Mouse (Mus musculus): Measurements from ENCODE around the gene Sesn2. TPM values are rescaled to one million over a fixed set of nuclear protein-coding genes. Genes with fewer than 3 reads are reported as not detected.

The Sesn2 gene
- polyA plus RNA-seq, 2 experiments, result 5.9 to 6.4 TPM

DNA sequence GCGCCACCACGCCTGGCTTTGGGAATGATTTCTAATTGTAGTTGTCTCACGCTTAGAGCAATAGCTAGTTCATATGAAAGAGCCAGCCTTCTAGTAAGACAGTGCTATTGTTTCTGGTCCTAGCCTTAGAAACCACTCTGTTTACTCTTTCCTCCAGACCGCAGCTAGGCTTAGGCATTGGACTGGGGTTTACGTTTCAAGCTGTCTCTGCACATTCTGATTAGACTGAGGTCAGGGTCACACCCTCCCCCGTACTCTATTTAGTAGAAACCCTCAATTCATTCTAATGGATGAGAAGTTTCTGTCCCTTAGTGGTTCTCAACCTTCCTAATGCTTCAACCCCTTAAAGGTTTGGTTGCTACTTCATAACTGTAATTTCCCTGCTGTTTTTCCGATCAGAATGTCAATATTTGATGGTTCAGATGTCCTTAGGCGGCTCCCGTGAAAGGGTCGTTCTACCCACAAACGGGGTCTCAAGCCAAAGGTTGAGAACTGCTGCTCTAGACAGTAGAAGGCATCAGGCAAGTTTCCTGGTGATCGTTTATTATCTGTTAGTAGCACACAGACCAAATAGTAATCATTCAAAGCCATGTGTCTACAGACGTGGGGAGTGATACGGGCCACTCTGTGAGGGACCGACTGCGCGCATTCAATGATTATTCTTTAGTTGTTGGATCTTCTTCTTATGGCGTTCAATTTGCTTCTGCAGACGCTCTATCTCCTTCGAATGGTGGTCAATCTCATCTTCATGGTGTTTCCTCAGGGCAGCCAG lies 19.9 kb upstream of the Sesn2 start:
- H3K4me1 ChIP-seq (ENCODE audit: control insufficient read depth, insufficient read depth, low read length), result peaks cover 3% of the 10 kb centered on the region; the same call in 1 of the 2 replicates
- WGBS, result 93% methylated on average over 20 of the region's 20 CpGs

DNA sequence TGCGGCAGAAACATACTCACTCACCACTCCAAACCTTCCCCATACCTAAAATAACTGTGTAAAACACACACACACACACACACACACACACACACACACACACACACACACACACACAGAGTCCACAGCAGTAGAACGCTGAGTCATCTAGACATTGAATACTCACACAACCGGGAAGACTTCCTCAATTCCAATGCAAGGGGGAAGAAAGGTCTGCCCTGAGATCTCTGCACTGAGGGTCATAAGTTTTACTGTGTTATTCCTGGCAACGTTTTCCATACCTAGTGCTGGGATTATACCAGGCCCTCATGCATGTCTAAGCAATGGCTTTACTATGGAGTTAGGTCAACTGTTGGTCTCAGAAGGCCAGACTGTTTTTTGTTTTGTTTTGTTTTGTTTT lies 19.0 kb upstream of the Sesn2 start:
- WGBS, result 70% methylated on average over 4 of the region's 4 CpGs
- DNase-seq (ENCODE audit: low spot score), result no peak

More for the DNA sequence above, 19.9 kb upstream of the Sesn2 start:
- Histone ChIP-seq H3K27ac (replicated peaks; ENCODE audit: low read depth, low read length) (no peak overlapping the region), H3K27me3 (ENCODE audit: control insufficient read depth, insufficient read depth, low read length) (no peaks in the 10 kb centered on the region), H3K9me3 (ENCODE audit: control insufficient read depth, low read length) (no peaks in the 10 kb centered on the region), H3K36me3 (ENCODE audit: control insufficient read depth, insufficient read depth, low read length) (peaks cover 16% of the 10 kb centered on the region), H3K4me3 (replicated peaks; ENCODE audit: low read length) (no peak overlapping the region), H3K4me2 (replicated peaks; ENCODE audit: low read depth, low read length, severe bottlenecking) (no peak overlapping the region), H3K9ac (ENCODE audit: low read depth, low read length, severe bottlenecking) (no peak overlapping the region)
- no peak for ATAC-seq (ENCODE audit: low FRiP score, low read depth)
- no peak for DNase-seq (ENCODE audit: low spot score)
- TF ChIP-seq POLR2A (IDR thresholded peaks at IDR 0.05; ENCODE audit: borderline replicate concordance, extremely low read depth, insufficient read depth, insufficient read length), result no peak

DNA sequence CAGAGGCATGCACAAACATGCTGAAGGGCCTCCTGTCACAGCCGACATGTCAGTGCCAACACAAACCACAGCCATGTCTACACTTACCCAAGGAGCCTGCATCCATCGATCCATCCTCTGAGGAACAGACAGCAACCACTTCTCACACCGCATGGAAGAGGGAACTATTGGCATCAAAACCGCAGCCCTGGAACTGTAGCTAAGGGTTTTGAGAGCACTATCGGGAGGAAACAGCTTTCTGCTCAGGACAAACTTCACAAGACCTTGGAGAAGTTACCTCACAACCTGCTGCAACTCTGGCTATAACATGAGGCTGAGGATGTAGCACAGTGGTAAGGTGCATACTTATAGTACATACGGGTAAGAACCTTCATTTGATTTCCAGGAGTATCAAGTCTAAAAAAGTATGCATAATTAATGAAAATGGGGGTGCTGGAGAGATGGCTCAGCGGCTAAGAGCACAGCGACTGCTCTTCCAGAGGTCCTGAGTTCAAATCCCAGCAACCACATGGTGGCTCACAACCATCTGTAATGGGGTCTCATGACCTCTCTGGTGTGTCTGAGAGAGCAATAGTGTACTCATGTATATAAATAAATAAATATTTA lies 17.7 kb upstream of the Sesn2 start:
- 89% methylated on average over 8 of the region's 8 CpGs for WGBS
- H3K4me1 ChIP-seq (ENCODE audit: control insufficient read depth, insufficient read depth, low read length), result peaks cover 9% of the 10 kb centered on the region
- no peak overlapping the region for H3K4me2 ChIP-seq (replicated peaks; ENCODE audit: low read depth, low read length, severe bottlenecking)
- no peak overlapping the region for H3K4me3 ChIP-seq (replicated peaks; ENCODE audit: low read length)
- H3K27me3 ChIP-seq (ENCODE audit: control insufficient read depth, insufficient read depth, low read length), result no peaks in the 10 kb centered on the region
- no peak overlapping the region for H3K27ac ChIP-seq (replicated peaks; ENCODE audit: low read depth, low read length)
- DNase-seq (ENCODE audit: low spot score) (no peak), ATAC-seq (ENCODE audit: low FRiP score, low read depth) (no peak)
- TF ChIP-seq POLR2A (IDR thresholded peaks at IDR 0.05; ENCODE audit: borderline replicate concordance, extremely low read depth, insufficient read depth, insufficient read length), result no peak
- peaks cover 16% of the 10 kb centered on the region for H3K36me3 ChIP-seq (ENCODE audit: control insufficient read depth, insufficient read depth, low read length)
- H3K9me3 ChIP-seq (ENCODE audit: control insufficient read depth, low read length), result no peaks in the 10 kb centered on the region
- H3K9ac ChIP-seq (ENCODE audit: low read depth, low read length, severe bottlenecking), result no peak overlapping the region

More for the DNA sequence above, 19.0 kb upstream of the Sesn2 start:
- Histone ChIP-seq H3K36me3 (ENCODE audit: control insufficient read depth, insufficient read depth, low read length) (peaks cover 16% of the 10 kb centered on the region), H3K27ac (replicated peaks; ENCODE audit: low read depth, low read length) (no peak overlapping the region), H3K4me2 (replicated peaks; ENCODE audit: low read depth, low read length, severe bottlenecking) (no peak overlapping the region), H3K4me3 (replicated peaks; ENCODE audit: low read length) (no peak overlapping the region), H3K9ac (ENCODE audit: low read depth, low read length, severe bottlenecking) (no peak overlapping the region), H3K4me1 (ENCODE audit: control insufficient read depth, insufficient read depth, low read length) (peaks cover 8% of the 10 kb centered on the region), H3K27me3 (ENCODE audit: control insufficient read depth, insufficient read depth, low read length) (no peaks in the 10 kb centered on the region), H3K9me3 (ENCODE audit: control insufficient read depth, low read length) (no peaks in the 10 kb centered on the region)
- no peak for TF ChIP-seq POLR2A (IDR thresholded peaks at IDR 0.05; ENCODE audit: borderline replicate concordance, extremely low read depth, insufficient read depth, insufficient read length)
- ATAC-seq (ENCODE audit: low FRiP score, low read depth), result no peak

DNA sequence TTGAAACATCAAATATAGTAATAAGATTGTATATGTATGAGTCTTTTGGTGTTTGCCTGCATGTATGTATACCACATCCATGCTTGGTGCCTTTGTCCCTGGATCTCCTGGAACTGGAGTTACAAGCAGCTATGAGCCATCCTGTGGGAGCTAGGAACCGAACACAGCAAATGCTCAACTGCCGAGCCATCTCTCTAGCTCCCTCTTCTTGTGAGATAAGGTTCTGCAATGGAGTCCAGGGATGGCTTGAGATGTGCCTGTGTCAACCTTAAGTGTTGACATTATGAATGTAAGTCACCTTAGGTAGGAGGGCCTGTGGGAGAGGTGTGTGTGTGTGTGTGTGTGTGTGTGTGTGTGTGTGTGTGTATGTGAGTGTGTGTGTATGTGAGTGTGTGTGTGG lies 16.4 kb upstream of the Sesn2 start:
- H3K9ac ChIP-seq (ENCODE audit: low read depth, low read length, severe bottlenecking), result no peak overlapping the region
- H3K4me1 ChIP-seq (ENCODE audit: control insufficient read depth, insufficient read depth, low read length), result peaks cover 6% of the 10 kb centered on the region; the same call in 1 of the 2 replicates
- H3K4me2 ChIP-seq (replicated peaks; ENCODE audit: low read depth, low read length, severe bottlenecking), result no peak overlapping the region
- TF ChIP-seq POLR2A (IDR thresholded peaks at IDR 0.05; ENCODE audit: borderline replicate concordance, extremely low read depth, insufficient read depth, insufficient read length), result no peak
- H3K27me3 ChIP-seq (ENCODE audit: control insufficient read depth, insufficient read depth, low read length), result no peaks in the 10 kb centered on the region
- H3K4me3 ChIP-seq (replicated peaks; ENCODE audit: low read length), result no peak overlapping the region
- H3K36me3 ChIP-seq (ENCODE audit: control insufficient read depth, insufficient read depth, low read length), result peaks cover 16% of the 10 kb centered on the region
- no peak for ATAC-seq (ENCODE audit: low FRiP score, low read depth)
- no peak overlapping the region for H3K27ac ChIP-seq (replicated peaks; ENCODE audit: low read depth, low read length)
- H3K9me3 ChIP-seq (ENCODE audit: control insufficient read depth, low read length), result no peaks in the 10 kb centered on the region
- 51% methylated on average over 2 of the region's 2 CpGs for WGBS
- no peak for DNase-seq (ENCODE audit: low spot score)

DNA sequence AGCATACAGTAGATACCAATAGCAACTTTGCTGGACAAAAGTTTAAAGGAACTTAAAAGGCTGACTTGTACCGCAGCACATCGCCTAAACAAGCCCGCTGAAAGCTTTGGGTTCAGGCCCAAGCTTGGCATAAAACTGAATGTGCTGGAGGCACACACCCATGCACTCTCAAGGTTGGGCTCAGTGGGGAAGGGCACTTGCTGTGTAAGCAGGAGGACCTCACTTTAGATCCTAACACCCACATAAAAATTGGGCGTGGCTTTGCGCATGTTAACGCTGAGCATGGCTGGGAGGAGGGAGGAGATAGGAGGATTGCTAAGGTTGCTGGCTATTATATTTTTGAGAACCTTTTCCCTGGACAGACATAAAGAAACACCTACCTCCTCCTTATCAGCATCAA lies 14.5 kb upstream of the Sesn2 start:
- Histone ChIP-seq H3K4me3 (replicated peaks; ENCODE audit: low read length) (no peak overlapping the region), H3K27ac (replicated peaks; ENCODE audit: low read depth, low read length) (no peak overlapping the region), H3K36me3 (ENCODE audit: control insufficient read depth, insufficient read depth, low read length) (peaks cover 3% of the 10 kb centered on the region; the same call in 1 of the 2 replicates), H3K27me3 (ENCODE audit: control insufficient read depth, insufficient read depth, low read length) (no peaks in the 10 kb centered on the region), H3K9me3 (ENCODE audit: control insufficient read depth, low read length) (no peaks in the 10 kb centered on the region), H3K9ac (ENCODE audit: low read depth, low read length, severe bottlenecking) (no peak overlapping the region), H3K4me1 (ENCODE audit: control insufficient read depth, insufficient read depth, low read length) (peaks cover 6% of the 10 kb centered on the region; the same call in 1 of the 2 replicates), H3K4me2 (replicated peaks; ENCODE audit: low read depth, low read length, severe bottlenecking) (no peak overlapping the region)
- no peak for ATAC-seq (ENCODE audit: low FRiP score, low read depth)
- TF ChIP-seq POLR2A (IDR thresholded peaks at IDR 0.05; ENCODE audit: borderline replicate concordance, extremely low read depth, insufficient read depth, insufficient read length), result no peak
- no peak for DNase-seq (ENCODE audit: low spot score)
- WGBS, result 46% methylated on average over 6 of the region's 6 CpGs

All from limb, embryonic 14.5 days (tissue).